Mouse (Mus musculus): ENCODE results near the gene Gbgt1.

GRCm38 (mm10) chr2:28521571-28522151 lies 25.0 kb downstream of the Gbgt1 start:
- TF ChIP-seq CTCF (IDR thresholded peaks at IDR 0.05; ENCODE audit: low read depth) (no peak), EP300 (IDR thresholded peaks at IDR 0.05; ENCODE audit: low read depth) (no peak)

Data from liver, postnatal 0 days (tissue).